Mouse (Mus musculus): ENCODE results near the gene Myh3. TPM values are rescaled to one million over a fixed set of nuclear protein-coding genes. Genes with fewer than 3 reads are reported as not detected.

Myh3 gene
- polyA plus RNA-seq, 1 experiment from 2014 or later = 0.30 TPM

Small RNA genes lying within 50 kb of the gene (microRNA-seq; reads per million reads assigned to microRNA genes)
- gene Mir6923 = not detected

Other genes starting within 250 kb of the Myh3 start
- gene Pirt, start 166.3 kb upstream of the Myh3 start, polyA plus RNA-seq (2014; fragmentation: Nextera tagmentation; extraction: Ambion mirVana) = 5.6 and 6.0 TPM in 2 replicates
- gene Tmem238l, start 121.7 kb upstream of the Myh3 start, polyA plus RNA-seq (2014; fragmentation: Nextera tagmentation; extraction: Ambion mirVana) = 0.67 and 0.68 TPM in 2 replicates
- gene Tmem220, start 53.1 kb upstream of the Myh3 start, polyA plus RNA-seq (2014; fragmentation: Nextera tagmentation; extraction: Ambion mirVana) = 1.1 and 1.2 TPM in 2 replicates
- gene Adprm, start 25.7 kb upstream of the Myh3 start, polyA plus RNA-seq (2014; fragmentation: Nextera tagmentation; extraction: Ambion mirVana) = 25.3 and 28.2 TPM in 2 replicates
- gene Sco1, start 25.6 kb upstream of the Myh3 start, polyA plus RNA-seq (2014; fragmentation: Nextera tagmentation; extraction: Ambion mirVana) = 18.1 and 20.4 TPM in 2 replicates
- 0.05 TPM in 1 of 2 replicates, not detected in the other for gene Myh2, start 92.7 kb downstream of the Myh3 start, polyA plus RNA-seq (2014; fragmentation: Nextera tagmentation; extraction: Ambion mirVana)
- gene Myh1, start 121.8 kb downstream of the Myh3 start, polyA plus RNA-seq (2014; fragmentation: Nextera tagmentation; extraction: Ambion mirVana) = 0.05 TPM in 1 of 2 replicates, not detected in the other
- gene Myh4, start 159.7 kb downstream of the Myh3 start, polyA plus RNA-seq (2014; fragmentation: Nextera tagmentation; extraction: Ambion mirVana) = 0.09 TPM in 1 of 2 replicates, not detected in the other
- gene Myh8, start 198.8 kb downstream of the Myh3 start, polyA plus RNA-seq (2014; fragmentation: Nextera tagmentation; extraction: Ambion mirVana) = 0.38 and 0.39 TPM in 2 replicates
- gene Myh13, start 243.4 kb downstream of the Myh3 start, polyA plus RNA-seq (2014; fragmentation: Nextera tagmentation; extraction: Ambion mirVana) = not detected in 2 replicates